Mouse (Mus musculus) testis, postnatal 10 days (tissue): ENCODE results near the gene Lpo.

Experiments
- DNase-seq: peaks from one replicate; pipeline ENCODE4 v3.0.0; 2021; ENCODE audit warnings: low spot score

Gene Lpo

GRCm38 (mm10) chr11:87828239-87828900 is at the start of gene Lpo:
Lpo (minus strand) TSS chr11:87828289.
- no peak for DNase-seq

- no peak for DNase-seq
Measured at GRCm38 (mm10) chr11:87875436-87875835, 47.3 kb upstream of the Lpo start, which contains the start of gene Epx. Epx (minus strand) TSS chr11:87875536.

- no peak for DNase-seq
Measured at GRCm38 (mm10) chr11:87871766-87872165, 43.7 kb upstream of the Lpo start.

- no peak for DNase-seq
Measured at GRCm38 (mm10) chr11:87870096-87870495, 42.0 kb upstream of the Lpo start.

- peak; percentile 74 for DNase-seq
Measured at GRCm38 (mm10) chr11:87866891-87867290, 38.8 kb upstream of the Lpo start.

- no peak for DNase-seq
Measured at GRCm38 (mm10) chr11:87862805-87863204, 34.7 kb upstream of the Lpo start.

- no peak for DNase-seq
Measured at GRCm38 (mm10) chr11:87860426-87860825, 32.3 kb upstream of the Lpo start.

GRCm38 (mm10) chr11:87859273-87859672 is 31.2 kb upstream of the Lpo start:
- DNase-seq = no peak

GRCm38 (mm10) chr11:87854550-87854949 is 26.5 kb upstream of the Lpo start:
- no peak for DNase-seq

- DNase-seq = no peak
Measured at GRCm38 (mm10) chr11:87853597-87853954, 25.5 kb upstream of the Lpo start.

- peak; percentile 94 for DNase-seq
Measured at GRCm38 (mm10) chr11:87852690-87853596, 24.9 kb upstream of the Lpo start, which contains the start of gene Mks1. Mks1 (plus strand) TSS chr11:87853215.

- no peak for DNase-seq
Measured at GRCm38 (mm10) chr11:87847884-87848283, 19.8 kb upstream of the Lpo start.

- DNase-seq = no peak
Measured at GRCm38 (mm10) chr11:87846968-87847600, 19.0 kb upstream of the Lpo start.

- DNase-seq = no peak
Measured at GRCm38 (mm10) chr11:87841436-87841835, 13.3 kb upstream of the Lpo start.

GRCm38 (mm10) chr11:87840676-87841075 is 12.6 kb upstream of the Lpo start:
- no peak for DNase-seq

GRCm38 (mm10) chr11:87821502-87821901 is 6.6 kb downstream of the Lpo start:
- DNase-seq = no peak

GRCm38 (mm10) chr11:87817443-87817773 is 10.7 kb downstream of the Lpo start:
- DNase-seq = no peak

- DNase-seq = peak; percentile 64
Measured at GRCm38 (mm10) chr11:87816707-87817442, 11.2 kb downstream of the Lpo start.

- DNase-seq = no peak
Measured at GRCm38 (mm10) chr11:87814831-87815230, 13.3 kb downstream of the Lpo start.

- no peak for DNase-seq
Measured at GRCm38 (mm10) chr11:87811396-87811795, 16.7 kb downstream of the Lpo start.

GRCm38 (mm10) chr11:87808236-87808635 is 19.9 kb downstream of the Lpo start:
- DNase-seq = no peak

- DNase-seq = no peak
Measured at GRCm38 (mm10) chr11:87807433-87807832, 20.7 kb downstream of the Lpo start.
